Mouse (Mus musculus) kidney, postnatal 0 days (tissue): Measurements from ENCODE around the gene Trim14. TPM values are rescaled to one million over a fixed set of nuclear protein-coding genes. Genes with fewer than 3 reads are reported as not detected.

Experiments used
- ATAC-seq: fragments of 200-750 bp; cut with Nextera tagmentation; replicated peaks from 2 replicates; pipeline ENCODE4 v1.8.0; 2017; ENCODE audit warnings: low read depth, moderate number of reproducible peaks, moderate TSS enrichment, moderate library complexity; ENCODE audit not compliant: low FRiP score
- DNase-seq: peaks from one replicate; pipeline ENCODE4 v3.0.0-alpha.2; 2016; ENCODE audit warnings: low spot score
- H3K27ac ChIP-seq: fragments of 300-500 bp; sonication (generic); 2 replicates; pipeline ENCODE4 v1.5.1; 2014; ENCODE audit warnings: mild to moderate bottlenecking
- H3K27me3 ChIP-seq: fragments of 300-500 bp; sonication (generic); 2 replicates; pipeline ENCODE4 v1.6.1; 2014; ENCODE audit warnings: low read length, mixed read lengths; ENCODE audit not compliant: insufficient read depth
- H3K36me3 ChIP-seq: fragments of 300-500 bp; sonication (generic); 2 replicates; pipeline ENCODE4 v1.6.1; 2014; ENCODE audit warnings: low read length, mixed read lengths; ENCODE audit not compliant: insufficient read depth
- H3K4me1 ChIP-seq: fragments of 300-500 bp; sonication (generic); replicated peaks from 2 replicates; pipeline ENCODE4 v1.6.1; 2014; ENCODE audit warnings: antibody characterized with exemption, low read length, mixed read lengths; ENCODE audit not compliant: insufficient read depth
- H3K4me2 ChIP-seq: fragments of 300-500 bp; sonication (generic); 2 replicates; pipeline ENCODE4 v1.6.1; 2014; ENCODE audit warnings: mild to moderate bottlenecking, low read length, moderate library complexity, mixed read lengths
- H3K4me3 ChIP-seq: fragments of 300-500 bp; sonication (generic); replicated peaks from 2 replicates; pipeline ENCODE4 v1.5.1; 2014; ENCODE audit warnings: low read depth, low read length
- H3K9ac ChIP-seq: fragments of 300-500 bp; sonication (generic); 2 replicates; pipeline ENCODE4 v1.6.1; 2014; ENCODE audit warnings: low read depth, low read length
- H3K9me3 ChIP-seq: fragments of 300-500 bp; sonication (generic); replicated peaks from 2 replicates; pipeline ENCODE4 v1.6.1; 2016; ENCODE audit warnings: low read length, inconsistent platforms, mixed read lengths
- CTCF ChIP-seq: IDR thresholded peaks from 2 replicates; pipeline ENCODE4 v1.5.1; 2016; ENCODE audit warnings: antibody characterized with exemption, low read depth, mild to moderate bottlenecking, moderate library complexity
- WGBS: fragments of 180-500 bp; shearing (Covaris S2); extraction: QIAGEN DNeasy Blood & Tissue Kit; methylation state at CpG from one replicate; pipeline ENCODE4 v1.1.7; 2014; 5-methylcytosine and 5-hydroxymethylcytosine counted together
- polyA plus RNA-seq: library from polyadenylated mRNA; unstranded; fragments of >200 nt; fragmentation: Nextera tagmentation; extraction: Ambion mirVana; gene quantifications from 2 replicates; pipeline ENCODE4 v1.2.1, GENCODE M21; 2015

Trim14 gene
- polyA plus RNA-seq, 1 experiment from 2014 or later = 3.1 TPM

DNA sequence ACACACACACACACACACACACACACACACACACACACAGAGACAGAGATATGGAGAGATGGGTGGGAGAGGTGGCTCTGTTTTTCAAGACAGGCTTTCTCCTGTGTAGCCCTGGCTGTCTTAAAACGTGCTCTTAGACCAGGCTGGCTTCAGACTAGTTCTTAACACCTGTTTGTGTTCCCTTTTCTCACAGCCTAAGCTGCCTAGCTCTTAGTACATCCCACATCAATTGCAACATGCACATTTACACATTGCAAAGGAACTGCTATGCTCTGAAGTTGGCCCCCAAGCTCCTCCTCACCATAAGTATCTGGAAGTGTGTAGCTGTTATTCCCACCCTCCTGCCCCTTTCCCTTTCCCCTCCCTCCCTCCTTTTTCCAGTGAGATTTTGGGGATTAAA lies 88.5 kb downstream of the Trim14 start:
- 48% methylated on average over 1 of the region's 1 CpGs for WGBS
- Histone ChIP-seq H3K27ac (no peak overlapping the region), H3K9ac (no peak overlapping the region), H3K4me2 (no peak overlapping the region), H3K27me3 (no peaks in the 10 kb centered on the region), H3K4me1 (peaks cover 9% of the 10 kb centered on the region; the same call in 1 of the 2 replicates), H3K36me3 (no peaks in the 10 kb centered on the region), H3K9me3 (no peaks in the 10 kb centered on the region), H3K4me3 (no peak overlapping the region)
- no peak for TF ChIP-seq CTCF
- no peak for DNase-seq
- ATAC-seq = no peak

DNA sequence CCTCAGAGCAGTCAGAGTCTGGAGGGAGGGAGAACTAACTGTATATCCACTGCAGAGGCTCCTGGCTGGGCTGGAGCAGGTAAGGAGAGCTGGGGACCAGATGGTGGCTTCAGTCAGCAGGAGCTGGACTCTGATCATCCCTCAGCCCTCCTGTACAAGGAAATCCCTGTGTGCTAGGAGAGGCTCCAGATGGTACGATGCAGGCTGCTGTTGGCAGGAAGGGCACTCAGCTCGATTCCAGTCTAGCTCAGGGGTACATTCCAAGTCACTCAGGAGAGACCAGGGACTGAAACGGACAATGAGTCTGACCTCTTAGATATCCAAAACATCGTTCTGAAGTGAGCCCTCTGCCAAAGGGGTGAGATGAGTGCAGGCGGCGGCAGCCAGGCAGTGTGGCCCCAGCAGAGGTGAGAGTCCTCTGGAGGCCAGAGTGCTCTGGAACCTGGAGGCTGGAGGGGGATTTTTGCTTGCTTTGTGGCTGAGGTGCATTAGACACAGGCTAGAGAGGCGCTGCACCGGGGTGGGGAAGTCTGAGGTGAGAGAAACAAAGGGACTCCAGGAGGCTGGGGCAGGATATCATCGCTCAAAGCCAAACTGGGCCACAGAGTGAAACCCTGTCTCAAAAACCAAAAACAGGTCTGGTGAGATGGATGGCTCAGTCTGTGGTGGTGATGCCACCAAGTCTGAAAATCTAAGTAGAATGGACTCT lies 90.5 kb downstream of the Trim14 start:
- Histone ChIP-seq H3K9ac (no peak overlapping the region), H3K4me1 (0 out of 2 replicates have a peak, but pooled peaks cover 5% of the 10 kb centered on the region), H3K36me3 (no peaks in the 10 kb centered on the region), H3K27me3 (no peaks in the 10 kb centered on the region), H3K27ac (no peak overlapping the region), H3K4me2 (no peak overlapping the region), H3K9me3 (no peaks in the 10 kb centered on the region), H3K4me3 (no peak overlapping the region)
- no peak for TF ChIP-seq CTCF
- WGBS = 32% methylated on average over 9 of the region's 9 CpGs
- ATAC-seq = no peak
- DNase-seq = peak; percentile 18

Other genes starting within 250 kb of the Trim14 start
- gene Foxe1, start 192.5 kb downstream of the Trim14 start, polyA plus RNA-seq = not detected in 2 replicates
- 9.6 and 10.1 TPM in 2 replicates for gene Trmo, start 146.7 kb downstream of the Trim14 start, polyA plus RNA-seq
- 0.11 and 0.15 TPM in 2 replicates for gene Hemgn, start 122.6 kb downstream of the Trim14 start, polyA plus RNA-seq
- gene Anp32b, start 85.2 kb downstream of the Trim14 start, polyA plus RNA-seq = 198 and 211 TPM in 2 replicates
- gene Nans, start 46.9 kb downstream of the Trim14 start, polyA plus RNA-seq = 45.6 and 50.7 TPM in 2 replicates
- 2.9 and 3.4 TPM in 2 replicates for gene Coro2a, start 66.1 kb upstream of the Trim14 start, polyA plus RNA-seq
- 3.6 and 4.2 TPM in 2 replicates for gene Tbc1d2, start 114.1 kb upstream of the Trim14 start, polyA plus RNA-seq